Mouse (Mus musculus) thymus, adult 18-20 months (tissue): ENCODE results near the gene Gm15319.
"Not testable (repeated sequence)": the region's sequence is repeated elsewhere in the genome, so short reads cannot be mapped to it uniquely, and the experiment has no call there.

Source experiments
- DNase-seq, 2 experiments: peaks; one replicate each; pipeline ENCODE4 v3.0.0; 2022; ENCODE audit warnings: mixed read lengths in 2 of 2

Gm15319 gene

GRCm38 (mm10) chr8:20296803-20297702 lies 66.0 kb downstream of the Gm15319 start:
- peak; percentile 44 to 57 for DNase-seq

- peak in 1 of 2 experiments; percentile 3 for DNase-seq
Observed at GRCm38 (mm10) chr8:20295881-20296280, 67.1 kb downstream of the Gm15319 start.

GRCm38 (mm10) chr8:20294826-20295225 lies 68.2 kb downstream of the Gm15319 start:
- peak in 1 of 2 experiments; percentile 18 for DNase-seq

GRCm38 (mm10) chr8:20293966-20294365 lies 69.0 kb downstream of the Gm15319 start:
- DNase-seq = not testable (repeated sequence)

GRCm38 (mm10) chr8:20290015-20290414 lies 73.0 kb downstream of the Gm15319 start:
- not testable (repeated sequence) for DNase-seq

- not testable (repeated sequence) for DNase-seq
Observed at GRCm38 (mm10) chr8:20288878-20289277, 74.1 kb downstream of the Gm15319 start.

GRCm38 (mm10) chr8:20287706-20288105 lies 75.3 kb downstream of the Gm15319 start:
- not testable (repeated sequence) for DNase-seq
